Mouse (Mus musculus) CD8-positive naive resting alpha-beta T cell, adult 2 months (primary cell): ENCODE results near the gene Olfr1325.
"Not testable (repeated sequence)": the region's sequence is repeated elsewhere in the genome, so short reads cannot be mapped to it uniquely, and the experiment has no call there.

Experiments used
- DNase-seq, 2 experiments: peaks; one replicate each; pipeline ENCODE4 v3.0.0; 2022; ENCODE audit warnings: low read depth in 2 of 2, low spot score in 2 of 2

The Olfr1325 gene

GRCm38 (mm10) chrX:74592379-74592778 is at the start of gene Olfr1325:
Gene Olfr1325 (plus strand): TSS chrX:74592679.
- DNase-seq: no peak

- DNase-seq: no peak
Measured at GRCm38 (mm10) chrX:74574788-74575187, 17.7 kb upstream of the Olfr1325 start, which contains the start of gene Olfr1326-ps1. Gene Olfr1326-ps1 (minus strand): TSS chrX:74574888.

- not testable (repeated sequence) for DNase-seq
Measured at GRCm38 (mm10) chrX:74645466-74646323, 53.2 kb downstream of the Olfr1325 start, which contains the start of gene Gm5640. Gene Gm5640 (minus strand): TSS chrX:74645635.

GRCm38 (mm10) chrX:74646393-74646792 is 53.9 kb downstream of the Olfr1325 start:
- DNase-seq: not testable (repeated sequence)
